Mouse (Mus musculus): ENCODE results near the gene Pank2.

- TF ChIP-seq POLR2A (IDR thresholded peaks at IDR 0.05; ENCODE audit: borderline replicate concordance, extremely low read depth, insufficient read depth, insufficient read length, poor library complexity, severe bottlenecking) = no peak
- TF ChIP-seq CTCF (IDR thresholded peaks at IDR 0.05; ENCODE audit: borderline replicate concordance, extremely low read depth, insufficient read depth, insufficient read length) = no peak
Measured at GRCm38 (mm10) chr2:131307391-131307790, 45.1 kb downstream of the Pank2 start.

All from brain, embryonic 14.5 days (tissue).